In the genomic region with DNA sequence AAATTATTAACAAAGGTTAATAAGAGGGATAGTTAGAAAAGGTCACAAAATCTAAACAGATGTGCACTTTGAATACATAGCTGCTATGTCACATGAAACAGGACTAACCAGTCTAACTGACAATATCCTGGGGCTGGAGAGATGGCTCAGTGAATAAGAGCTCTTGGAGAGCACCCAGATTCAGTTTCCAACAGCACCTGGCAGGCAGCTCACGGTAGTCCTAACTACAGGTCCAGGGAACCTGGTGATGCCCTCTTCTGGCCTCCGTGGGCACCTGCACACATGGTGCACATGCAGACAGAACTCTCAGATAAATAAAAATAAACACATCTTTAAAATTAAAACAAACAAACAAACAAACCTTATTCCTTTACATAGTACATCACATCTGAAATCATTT, we compare ENCODE assay signal across 11 mouse cellular contexts. TPM values are rescaled to one million over a fixed set of nuclear protein-coding genes. Genes with fewer than 3 reads are reported as not detected.
DNase-seq lines count a peak whose midpoint lies in the region; ATAC-seq and TF ChIP-seq lines count a peak whose summit lies in the region.
"Had no signal": no experiment of that assay in that cellular context is flagged by ENCODE, and none has a peak within 500 bp of the region (broad histone marks: within the 10 kb centered on the region; RNA-seq: fewer than 3 reads in every experiment).

No protein-coding gene starts in this region.

- H3K36me3 ChIP-seq in G1E (replicated peaks), result peaks cover 55% of the 10 kb centered on the region
- peaks cover 35% of the 10 kb centered on the region for H3K36me3 ChIP-seq in liver, embryonic 14.5 days (replicated peaks; ENCODE audit: control insufficient read depth, insufficient read depth, low read depth)

- TF ChIP-seq EP300 in liver, embryonic 14.5 days (IDR thresholded peaks at IDR 0.05; ENCODE audit: low read depth), result no peak

- no peaks in the 10 kb centered on the region for H3K27me3 ChIP-seq in G1E (ENCODE audit: insufficient read depth, low read length)
- H3K27me3 ChIP-seq in liver, embryonic 14.5 days (ENCODE audit: control insufficient read depth, insufficient read depth, low read length), result no peaks in the 10 kb centered on the region
- H3K27me3 ChIP-seq: embryonic facial prominence, embryonic 15.5 days had no signal

- 0 out of 2 replicates have a peak overlapping the region, but pooled peaks have one; percentile 7 for H3K4me2 ChIP-seq in liver, embryonic 14.5 days (ENCODE audit: low read depth)
- H3K4me2 ChIP-seq: embryonic facial prominence, embryonic 15.5 days had no signal

- peaks cover 52% of the 10 kb centered on the region for H3K4me1 ChIP-seq in G1E (ENCODE audit: insufficient read depth, low read depth, low read length)
- H3K4me1 ChIP-seq in liver, embryonic 14.5 days (replicated peaks; ENCODE audit: control insufficient read depth in 2 of 2, insufficient read depth in 2 of 2, low read length in 1 of 2), result peaks cover 31 to 37% of the 10 kb centered on the region in 2 experiments

- peak; percentile 45 for TF ChIP-seq CTCF in layer of hippocampus, adult 2 months (conservative IDR thresholded peaks at IDR 0.05)
- TF ChIP-seq CTCF in G1E (IDR thresholded peaks at IDR 0.05; ENCODE audit: low read depth, low read length), result no peak
- TF ChIP-seq CTCF in liver, embryonic 14.5 days (IDR thresholded peaks at IDR 0.05; ENCODE audit: low read depth), result peak; percentile 76

- no peaks in the 10 kb centered on the region for H3K9me3 ChIP-seq in G1E (replicated peaks)
- no peaks in the 10 kb centered on the region for H3K9me3 ChIP-seq in liver, embryonic 14.5 days (ENCODE audit: control insufficient read depth, low read length)
- H3K9me3 ChIP-seq: embryonic facial prominence, embryonic 15.5 days had no signal

- H3K9ac ChIP-seq in liver, embryonic 14.5 days (replicated peaks), result no peak overlapping the region
- H3K9ac ChIP-seq: embryonic facial prominence, embryonic 15.5 days had no signal

- DNase-seq in cerebellum, postnatal 14 days, result peak; percentile 28 to 32
- no peak for DNase-seq in cerebellum, postnatal 4 days (ENCODE audit: low spot score in 2 of 2)
- DNase-seq in layer of hippocampus, adult 2 months (ENCODE audit: low spot score in 2 of 2), result no peak
- no peak for DNase-seq in layer of hippocampus, adult 9-11 months
- DNase-seq in G1E (ENCODE audit: low spot score), result no peak
- no peak for DNase-seq in liver, embryonic 14.5 days (ENCODE audit: low read depth in 3 of 3, low spot score in 3 of 3)
- DNase-seq in right cerebral cortex, postnatal 36 days (ENCODE audit: low spot score in 2 of 2), result no peak
- no peak for DNase-seq in natural killer cell, adult 2 months (ENCODE audit: low spot score in 2 of 2)
- DNase-seq: adrenal gland, adult 2 months; kidney, adult 11 months had no signal

- H3K27ac ChIP-seq in layer of hippocampus, adult 2 months, result no peak overlapping the region
- H3K27ac ChIP-seq in liver, embryonic 14.5 days, result no peak overlapping the region
- H3K27ac ChIP-seq: embryonic facial prominence, embryonic 15.5 days had no signal

- 52% methylated on average over 2 of the region's 2 CpGs for WGBS in liver, embryonic 14.5 days (ENCODE audit: insufficient replicate concordance)

- ATAC-seq in G1E (ENCODE audit: extremely low read depth, insufficient number of reproducible peaks, low FRiP score, poor library complexity, severe bottlenecking), result no peak
- ATAC-seq in liver, embryonic 14.5 days (ENCODE audit: insufficient read depth), result no peak

- H3K4me3 ChIP-seq in layer of hippocampus, adult 2 months, result no peak overlapping the region
- peak overlapping the region; percentile 37; the same call in 1 of the 2 replicates for H3K4me3 ChIP-seq in G1E (ENCODE audit: low read depth, low read length)
- H3K4me3 ChIP-seq in liver, embryonic 14.5 days (ENCODE audit: insufficient read depth in 1 of 2, low read depth in 2 of 2, low read length in 2 of 2), result no peak overlapping the region
- H3K4me3 ChIP-seq: embryonic facial prominence, embryonic 15.5 days had no signal

RNA-seq across cellular contexts. Expression of gene Hectd1, which starts 4.0 kb away (rescaled TPM):
- 10 to 100 TPM; 84.2 to 84.3 TPM for total RNA-seq in layer of hippocampus, adult 2 months (2021)
- 249 and 255 TPM in 2 replicates for total RNA-seq in G1E (2014; fragmentation: Nextera tagmentation)
- total RNA-seq in G1E (2017), result 238 and 273 TPM in 2 replicates
- 25.4 and 35.0 TPM in 2 replicates for polyA plus RNA-seq in G1E (2012)
- polyA plus RNA-seq in liver, embryonic 14.5 days (2012; rRNA removed), result 17.9 and 22.3 TPM in 2 replicates
- polyA plus RNA-seq in liver, embryonic 14.5 days (2014; fragmentation: Nextera tagmentation; extraction: Ambion mirVana), result 22.1 and 25.2 TPM in 2 replicates

Comparison
In these comparisons a context has a peak if more than half of its experiments do, and no peak if none do; other contexts are left out.
1. DNase-seq: peak in cerebellum, postnatal 14 days (2 of 2); none in cerebellum, postnatal 4 days (0 of 2), layer of hippocampus, adult 2 months (0 of 2), layer of hippocampus, adult 9-11 months (single experiment), G1E (single experiment), liver, embryonic 14.5 days (0 of 3), right cerebral cortex, postnatal 36 days (0 of 2) and natural killer cell, adult 2 months (0 of 2).